Mouse (Mus musculus) bone marrow, adult 2 months (tissue): ENCODE results near the gene Fam155a.

Source experiments
- CTCF ChIP-seq: fragments of 200-500 bp; IDR thresholded peaks from 2 replicates; pipeline ENCODE4 v1.5.1; 2011; ENCODE audit warnings: low read length, control low read depth; ENCODE audit not compliant: control insufficient read depth, insufficient read depth
- POLR2A ChIP-seq: fragments of 200-500 bp; IDR thresholded peaks from 2 replicates; pipeline ENCODE4 v1.6.1; 2011; ENCODE audit warnings: low read depth, mild to moderate bottlenecking, control low read depth, low read length, borderline replicate concordance; ENCODE audit not compliant: control insufficient read depth

- TF ChIP-seq CTCF: no peak
- no peak for TF ChIP-seq POLR2A
These were observed 362.5 kb downstream of the Fam155a start for GRCm38 (mm10) chr8:9408480-9408879.
